Mouse (Mus musculus): ENCODE results near the gene Mtmr3.
A peak's percentile ranks its signal among the peaks of the same experiment; 100 is the strongest.

Mtmr3 gene

GRCm38 (mm10) chr11:4462868-4463267 lies 131.8 kb downstream of the Mtmr3 start:
- DNase-seq: no peak

DNA sequence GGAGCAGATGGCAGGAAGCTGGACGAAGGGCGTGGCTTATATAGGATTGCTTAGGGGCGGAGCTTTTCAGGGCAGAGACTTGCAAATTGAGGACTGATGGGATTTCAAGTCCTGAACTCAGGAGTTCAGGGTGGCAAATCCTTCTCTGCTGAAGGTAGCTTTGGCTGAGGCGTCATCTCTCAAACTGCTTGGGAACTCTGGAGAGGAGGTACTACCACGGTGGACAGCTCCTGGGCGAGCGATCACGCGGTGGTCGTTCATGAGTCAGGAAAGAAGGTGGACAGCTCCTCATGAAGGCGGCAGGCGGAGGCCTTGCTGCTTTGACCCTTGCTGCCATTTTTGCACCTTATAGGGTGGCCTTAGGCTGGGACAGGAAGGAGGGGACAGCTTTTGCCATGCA lies 133.5 kb downstream of the Mtmr3 start:
- DNase-seq: no peak

DNA sequence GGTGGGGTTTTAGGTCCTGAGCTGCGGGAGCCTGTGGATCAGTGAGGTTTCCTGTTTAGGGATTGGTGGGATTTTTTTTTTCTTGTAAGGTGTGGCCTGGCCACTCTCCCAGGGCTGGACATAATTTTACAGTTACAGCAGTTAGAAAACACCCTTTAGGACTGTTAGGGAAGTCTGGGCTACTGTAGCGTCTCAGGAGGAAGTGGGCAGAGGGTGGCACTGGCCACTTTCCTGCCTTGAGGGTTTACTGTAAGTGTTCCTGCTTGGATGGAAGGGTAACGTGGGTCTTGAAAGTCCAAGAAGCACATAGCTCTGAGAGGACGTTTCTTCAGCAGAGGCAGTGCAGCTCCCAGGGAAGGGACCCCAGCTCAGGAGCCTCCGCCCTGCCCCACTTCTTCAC lies 134.0 kb downstream of the Mtmr3 start:
- DNase-seq: no peak

GRCm38 (mm10) chr11:4454895-4455535 lies 139.6 kb downstream of the Mtmr3 start:
- no peak for DNase-seq

GRCm38 (mm10) chr11:4452467-4453184 lies 142.0 kb downstream of the Mtmr3 start:
- no peak for DNase-seq

- DNase-seq: peak; percentile 64
Observed at GRCm38 (mm10) chr11:4451116-4451515, 143.5 kb downstream of the Mtmr3 start.

DNA sequence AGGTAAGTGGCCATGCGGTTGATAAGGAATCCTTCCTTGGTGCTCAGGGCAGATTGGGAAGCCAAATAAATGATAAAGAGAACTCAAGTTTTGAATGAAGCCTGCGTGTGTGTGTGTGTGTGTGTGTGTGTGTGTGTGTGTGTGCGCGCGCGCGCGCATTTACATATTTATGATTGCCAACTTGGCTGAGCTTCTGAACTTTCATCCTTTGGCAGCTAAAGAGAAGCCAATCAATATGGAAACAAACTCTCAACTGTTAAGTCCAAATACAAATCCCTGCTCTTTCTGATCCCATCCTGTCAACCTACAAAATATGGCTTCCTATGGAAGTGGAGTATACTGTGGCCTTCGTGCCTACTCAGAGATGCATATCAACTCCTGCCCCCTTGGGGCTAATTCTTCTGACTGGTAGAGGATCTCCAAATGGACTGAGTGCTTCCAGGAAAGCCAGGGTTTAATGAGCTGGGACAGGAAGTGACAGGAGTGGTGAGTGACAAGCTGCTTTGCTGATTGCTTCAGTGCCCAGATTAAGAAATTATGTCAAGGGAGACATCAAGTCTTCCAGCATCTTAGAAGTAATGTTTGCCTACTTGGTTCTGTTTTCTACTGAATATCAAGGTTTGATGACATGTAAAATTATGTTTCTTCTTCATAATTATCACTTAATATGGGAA lies 148.3 kb downstream of the Mtmr3 start:
- DNase-seq: no peak

GRCm38 (mm10) chr11:4442280-4442679 lies 152.4 kb downstream of the Mtmr3 start:
- no peak for DNase-seq

GRCm38 (mm10) chr11:4440978-4441377 lies 153.7 kb downstream of the Mtmr3 start, which contains the start of gene Hormad2:
Gene Hormad2 (minus strand): TSS chr11:4441105.
- DNase-seq: no peak

DNA sequence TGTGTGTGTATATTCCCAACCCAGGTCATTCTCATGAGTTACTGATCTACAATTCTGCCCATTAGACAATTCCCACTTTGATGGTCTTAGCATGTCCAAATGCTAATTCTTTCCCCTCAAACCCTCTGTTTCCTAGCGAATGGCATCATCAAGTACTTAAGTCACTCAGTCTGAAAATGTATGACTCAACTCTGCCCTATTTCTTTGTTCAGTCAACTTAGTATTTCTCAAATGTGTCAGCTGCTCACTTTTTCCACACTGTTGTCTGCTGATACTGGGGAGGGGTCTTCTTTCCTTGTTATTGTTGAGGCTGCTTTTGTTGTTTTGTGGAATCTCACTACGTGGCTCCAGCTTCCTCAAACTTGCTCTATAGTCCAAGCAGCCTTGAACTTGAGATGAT lies 156.5 kb downstream of the Mtmr3 start:
- DNase-seq: no peak

DNA sequence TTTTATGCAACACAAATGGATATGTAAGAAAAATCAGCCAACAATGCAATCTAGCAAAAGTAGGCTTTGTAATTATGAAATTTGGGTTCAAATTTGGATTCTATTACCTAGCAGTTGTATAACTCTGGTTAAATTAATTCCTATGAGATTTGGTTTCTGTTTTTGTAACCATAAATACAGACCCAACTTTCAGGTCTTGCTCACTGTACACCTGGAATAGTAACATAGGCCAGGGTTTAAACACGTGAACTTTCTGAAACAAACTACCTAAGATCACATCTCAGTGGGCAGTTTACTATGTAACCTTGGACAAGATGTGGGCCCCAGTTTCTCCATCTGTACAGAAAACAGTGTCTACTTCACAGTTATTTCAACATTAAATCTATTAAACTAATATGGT lies 157.3 kb downstream of the Mtmr3 start:
- no peak for DNase-seq

DNA sequence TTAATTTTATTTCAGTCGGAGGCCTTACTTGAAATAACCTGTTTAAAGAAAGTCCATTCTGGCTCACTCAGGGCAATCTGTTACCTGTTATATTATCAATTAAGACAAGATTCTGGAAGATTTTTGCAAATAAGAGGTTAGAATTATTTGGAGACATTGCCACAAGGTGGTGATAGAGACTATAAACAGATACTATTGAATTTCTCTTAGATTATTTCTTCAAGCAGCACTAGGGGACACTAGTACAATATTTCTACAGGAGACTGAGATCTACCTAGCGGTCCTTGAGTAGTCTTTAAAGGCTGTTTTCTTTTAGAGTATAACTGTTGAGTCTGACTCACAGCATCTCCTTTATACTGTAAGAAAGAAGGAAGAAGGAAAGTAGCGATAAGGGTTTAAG lies 158.0 kb downstream of the Mtmr3 start:
- no peak for DNase-seq

- no peak for DNase-seq
Observed at GRCm38 (mm10) chr11:4434461-4434860, 160.2 kb downstream of the Mtmr3 start.
